Mouse (Mus musculus): ENCODE measurements around the gene Gnl3. TPM values are rescaled to one million over a fixed set of nuclear protein-coding genes. Genes with fewer than 3 reads are reported as not detected.

Gene Gnl3
- polyA plus RNA-seq, 1 experiment from 2014 or later, result 67.4 TPM

- H3K9ac ChIP-seq (replicated peaks), result peak overlapping the region; percentile 87
- 5% methylated on average over 25 of the region's 56 CpGs for WGBS (ENCODE audit: insufficient replicate concordance)
- ATAC-seq (peak; percentile 91), DNase-seq (peak; percentile 91)
- H3K9me3 ChIP-seq (ENCODE audit: low read length), result no peaks in the 10 kb centered on the region
- peak overlapping the region; percentile 93 for H3K4me2 ChIP-seq (ENCODE audit: low read depth, low read length)
- no peak for TF ChIP-seq EP300 (IDR thresholded peaks at IDR 0.05; ENCODE audit: low read depth)
- TF ChIP-seq CTCF (IDR thresholded peaks at IDR 0.05; ENCODE audit: low read depth), result no peak
- H3K27ac ChIP-seq (ENCODE audit: low read depth), result peak overlapping the region; percentile 99
- no peaks in the 10 kb centered on the region for H3K27me3 ChIP-seq (ENCODE audit: insufficient read depth, low read length)
- peaks cover 38% of the 10 kb centered on the region for H3K36me3 ChIP-seq (replicated peaks; ENCODE audit: insufficient read depth, low read length)
- peaks cover 20% of the 10 kb centered on the region for H3K4me1 ChIP-seq (ENCODE audit: insufficient read depth)
- peak overlapping the region; percentile 82 for H3K4me3 ChIP-seq (ENCODE audit: low read depth, low read length)
These were observed 616 bp upstream of the Gnl3 start for GRCm38 (mm10) chr14:31019331-31020205.

GRCm38 (mm10) chr14:31017854-31018253 is 1.1 kb downstream of the Gnl3 start:
- H3K27ac ChIP-seq (ENCODE audit: low read depth), result peak overlapping the region; percentile 99
- no peaks in the 10 kb centered on the region for H3K27me3 ChIP-seq (ENCODE audit: insufficient read depth, low read length)
- 0% methylated on average over 2 of the region's 2 CpGs for WGBS (ENCODE audit: insufficient replicate concordance)
- H3K36me3 ChIP-seq (replicated peaks; ENCODE audit: insufficient read depth, low read length), result peaks cover 47% of the 10 kb centered on the region
- TF ChIP-seq CTCF (IDR thresholded peaks at IDR 0.05; ENCODE audit: low read depth), result peak; percentile 61
- TF ChIP-seq EP300 (IDR thresholded peaks at IDR 0.05; ENCODE audit: low read depth), result no peak
- peak overlapping the region; percentile 87 for H3K9ac ChIP-seq (replicated peaks)
- H3K4me1 ChIP-seq (ENCODE audit: insufficient read depth), result peaks cover 20% of the 10 kb centered on the region
- peak overlapping the region; percentile 93 for H3K4me2 ChIP-seq (ENCODE audit: low read depth, low read length)
- H3K9me3 ChIP-seq (ENCODE audit: low read length), result no peaks in the 10 kb centered on the region
- ATAC-seq, result no peak
- peak overlapping the region; percentile 82 for H3K4me3 ChIP-seq (ENCODE audit: low read depth, low read length)
- peak; percentile 47 for DNase-seq

GRCm38 (mm10) chr14:31016063-31016462 is 2.9 kb downstream of the Gnl3 start:
- DNase-seq, result no peak
- no peaks in the 10 kb centered on the region for H3K9me3 ChIP-seq (ENCODE audit: low read length)
- H3K9ac ChIP-seq (replicated peaks), result 0 out of 2 replicates have a peak overlapping the region, but pooled peaks have one; percentile 30
- TF ChIP-seq EP300 (IDR thresholded peaks at IDR 0.05; ENCODE audit: low read depth) (0 out of 2 replicates have a peak, but pooled peaks have one; percentile 14), CTCF (IDR thresholded peaks at IDR 0.05; ENCODE audit: low read depth) (no peak)
- ATAC-seq, result no peak
- peaks cover 56% of the 10 kb centered on the region for H3K36me3 ChIP-seq (replicated peaks; ENCODE audit: insufficient read depth, low read length)
- 50% methylated on average over 1 of the region's 1 CpGs for WGBS (ENCODE audit: insufficient replicate concordance)
- H3K27ac ChIP-seq (ENCODE audit: low read depth), result no peak overlapping the region
- H3K4me2 ChIP-seq (ENCODE audit: low read depth, low read length), result no peak overlapping the region; the same call in 1 of the 2 replicates
- no peak overlapping the region for H3K4me3 ChIP-seq (ENCODE audit: low read depth, low read length)
- no peaks in the 10 kb centered on the region for H3K27me3 ChIP-seq (ENCODE audit: insufficient read depth, low read length)
- peaks cover 20% of the 10 kb centered on the region for H3K4me1 ChIP-seq (ENCODE audit: insufficient read depth)

GRCm38 (mm10) chr14:31013928-31014327 is 5.0 kb downstream of the Gnl3 start:
- H3K4me3 ChIP-seq (ENCODE audit: low read depth, low read length), result no peak overlapping the region
- peaks cover 15% of the 10 kb centered on the region for H3K4me1 ChIP-seq (ENCODE audit: insufficient read depth)
- no peaks in the 10 kb centered on the region for H3K27me3 ChIP-seq (ENCODE audit: insufficient read depth, low read length)
- no peak overlapping the region for H3K4me2 ChIP-seq (ENCODE audit: low read depth, low read length)
- H3K27ac ChIP-seq (ENCODE audit: low read depth), result no peak overlapping the region
- no peak for ATAC-seq
- WGBS (ENCODE audit: insufficient replicate concordance), result 88% methylated on average over 2 of the region's 2 CpGs
- no peaks in the 10 kb centered on the region for H3K9me3 ChIP-seq (ENCODE audit: low read length)
- no peak for DNase-seq
- peaks cover 69% of the 10 kb centered on the region for H3K36me3 ChIP-seq (replicated peaks; ENCODE audit: insufficient read depth, low read length)
- H3K9ac ChIP-seq (replicated peaks), result no peak overlapping the region
- TF ChIP-seq CTCF (IDR thresholded peaks at IDR 0.05; ENCODE audit: low read depth) (no peak), EP300 (IDR thresholded peaks at IDR 0.05; ENCODE audit: low read depth) (no peak)

GRCm38 (mm10) chr14:31011588-31011987 is 7.4 kb downstream of the Gnl3 start:
- TF ChIP-seq EP300 (IDR thresholded peaks at IDR 0.05; ENCODE audit: low read depth) (no peak), CTCF (IDR thresholded peaks at IDR 0.05; ENCODE audit: low read depth) (no peak)
- Histone ChIP-seq H3K27ac (ENCODE audit: low read depth) (no peak overlapping the region), H3K9me3 (ENCODE audit: low read length) (no peaks in the 10 kb centered on the region), H3K4me3 (ENCODE audit: low read depth, low read length) (no peak overlapping the region), H3K27me3 (ENCODE audit: insufficient read depth, low read length) (no peaks in the 10 kb centered on the region), H3K4me2 (ENCODE audit: low read depth, low read length) (no peak overlapping the region), H3K36me3 (replicated peaks; ENCODE audit: insufficient read depth, low read length) (peaks cover 67% of the 10 kb centered on the region), H3K9ac (replicated peaks) (no peak overlapping the region), H3K4me1 (ENCODE audit: insufficient read depth) (peaks cover 2% of the 10 kb centered on the region; the same call in 1 of the 2 replicates)
- 81% methylated on average over 3 of the region's 3 CpGs for WGBS (ENCODE audit: insufficient replicate concordance)
- DNase-seq (no peak), ATAC-seq (no peak)

GRCm38 (mm10) chr14:31006779-31007178 is 12.2 kb downstream of the Gnl3 start:
- no peak overlapping the region for H3K4me2 ChIP-seq (ENCODE audit: low read depth, low read length)
- no peak overlapping the region for H3K9ac ChIP-seq (replicated peaks)

More at GRCm38 (mm10) chr14:31006779-31007178, 12.2 kb downstream of the Gnl3 start:
- TF ChIP-seq EP300 (IDR thresholded peaks at IDR 0.05; ENCODE audit: low read depth), result peak; percentile 37; the same call in 1 of the 2 replicates
- no peak for TF ChIP-seq CTCF (IDR thresholded peaks at IDR 0.05; ENCODE audit: low read depth)
- H3K4me3 ChIP-seq (ENCODE audit: low read depth, low read length), result no peak overlapping the region
- H3K27me3 ChIP-seq (ENCODE audit: insufficient read depth, low read length), result no peaks in the 10 kb centered on the region
- H3K4me1 ChIP-seq (ENCODE audit: insufficient read depth), result peaks cover 7% of the 10 kb centered on the region
- no peak overlapping the region for H3K27ac ChIP-seq (ENCODE audit: low read depth)
- H3K36me3 ChIP-seq (replicated peaks; ENCODE audit: insufficient read depth, low read length), result peaks cover 24% of the 10 kb centered on the region
- ATAC-seq (peak; percentile 65), DNase-seq (no peak)
- WGBS (ENCODE audit: insufficient replicate concordance), result 63% methylated on average over 5 of the region's 5 CpGs
- no peaks in the 10 kb centered on the region for H3K9me3 ChIP-seq (ENCODE audit: low read length)

All from liver, postnatal 0 days (tissue).